Mouse (Mus musculus) intestine, embryonic 15.5 days (tissue): ENCODE data around the gene Sec24a. TPM values are rescaled to one million over a fixed set of nuclear protein-coding genes. Genes with fewer than 3 reads are reported as not detected.
A peak's percentile ranks its signal among the peaks of the same experiment; 100 is the strongest.
"Not testable (repeated sequence)": the region's sequence is repeated elsewhere in the genome, so short reads cannot be mapped to it uniquely, and the experiment has no call there.

Source experiments
- ATAC-seq: fragments of 200-750 bp; cut with Nextera tagmentation; 2 replicates; pipeline ENCODE4 v1.8.0; 2017; ENCODE audit warnings: moderate TSS enrichment, moderate library complexity
- H3K27ac ChIP-seq: fragments of 300-500 bp; sonication (generic); 2 replicates; pipeline ENCODE4 v1.5.1; 2015; ENCODE audit warnings: mild to moderate bottlenecking, inconsistent platforms
- H3K27me3 ChIP-seq: fragments of 300-500 bp; sonication (generic); replicated peaks from 2 replicates; pipeline ENCODE4 v1.6.1; 2015; ENCODE audit warnings: inconsistent platforms
- H3K36me3 ChIP-seq: fragments of 300-500 bp; sonication (generic); 2 replicates; pipeline ENCODE4 v1.6.1; 2015; ENCODE audit warnings: inconsistent platforms
- H3K4me1 ChIP-seq: fragments of 300-500 bp; sonication (generic); replicated peaks from 2 replicates; pipeline ENCODE4 v1.6.1; 2015; ENCODE audit warnings: inconsistent platforms
- H3K4me2 ChIP-seq: fragments of 300-500 bp; sonication (generic); replicated peaks from 2 replicates; pipeline ENCODE4 v1.6.1; 2015; ENCODE audit warnings: mild to moderate bottlenecking, inconsistent platforms
- H3K4me3 ChIP-seq: fragments of 300-500 bp; sonication (generic); replicated peaks from 2 replicates; pipeline ENCODE4 v1.5.1; 2015; ENCODE audit warnings: inconsistent platforms
- H3K9ac ChIP-seq: fragments of 300-500 bp; sonication (generic); 2 replicates; pipeline ENCODE4 v1.6.1; 2015; ENCODE audit warnings: inconsistent platforms
- H3K9me3 ChIP-seq: fragments of 300-500 bp; sonication (generic); 2 replicates; pipeline ENCODE4 v1.6.1; 2016; ENCODE audit warnings: inconsistent platforms
- WGBS: fragments of 180-500 bp; shearing (Covaris S2); methylation state at CpG from one replicate; pipeline ENCODE4 v1.1.7; 2015; 5-methylcytosine and 5-hydroxymethylcytosine counted together
- polyA plus RNA-seq: library from polyadenylated mRNA; unstranded; fragments of >200 nt; fragmentation: Nextera tagmentation; extraction: Ambion mirVana; gene quantifications from 2 replicates; pipeline ENCODE4 v1.2.1, GENCODE M21; 2015

The Sec24a gene
- polyA plus RNA-seq, 1 experiment from 2014 or later = 20.8 TPM

DNA sequence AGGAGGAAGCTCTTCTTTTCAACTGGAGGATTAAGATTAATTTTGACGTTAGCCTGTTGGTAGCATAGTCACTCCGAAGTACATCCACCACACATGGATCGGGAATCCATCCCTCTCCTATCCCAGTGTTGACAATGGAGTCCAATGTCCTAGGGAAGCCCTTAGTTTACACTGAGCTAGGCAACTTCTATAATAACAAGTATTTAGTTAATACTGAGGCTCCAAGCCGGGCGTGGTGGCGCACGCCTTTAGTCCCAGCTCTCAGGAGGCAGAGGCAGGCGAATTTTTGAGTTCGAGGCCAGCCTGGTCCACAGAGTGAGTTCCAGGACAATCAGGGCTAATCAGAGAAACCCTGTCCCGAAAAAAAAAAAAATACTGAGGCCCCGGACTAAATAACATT is 6.4 kb downstream of the Sec24a start:
- Histone ChIP-seq H3K9me3 (no peaks in the 10 kb centered on the region), H3K36me3 (no peaks in the 10 kb centered on the region), H3K27ac (peak overlapping the region; percentile 85), H3K4me1 (peaks cover 5% of the 10 kb centered on the region), H3K9ac (0 out of 2 replicates have a peak overlapping the region, but pooled peaks have one; percentile 97), H3K27me3 (no peaks in the 10 kb centered on the region), H3K4me3 (peak overlapping the region; percentile 100), H3K4me2 (peak overlapping the region; percentile 73)
- WGBS = 71% methylated on average over 11 of the region's 11 CpGs
- ATAC-seq = no peak

GRCm38 (mm10) chr11:51756352-51756771 is 7.1 kb downstream of the Sec24a start:
- Histone ChIP-seq H3K9me3 (no peaks in the 10 kb centered on the region), H3K27ac (peak overlapping the region; percentile 85), H3K27me3 (no peaks in the 10 kb centered on the region), H3K4me2 (peak overlapping the region; percentile 73), H3K4me3 (peak overlapping the region; percentile 100), H3K9ac (peak overlapping the region; percentile 97), H3K4me1 (peaks cover 5% of the 10 kb centered on the region), H3K36me3 (no peaks in the 10 kb centered on the region)
- peak; percentile 98 for ATAC-seq
- under 1% methylated on average over 41 of the region's 41 CpGs for WGBS

DNA sequence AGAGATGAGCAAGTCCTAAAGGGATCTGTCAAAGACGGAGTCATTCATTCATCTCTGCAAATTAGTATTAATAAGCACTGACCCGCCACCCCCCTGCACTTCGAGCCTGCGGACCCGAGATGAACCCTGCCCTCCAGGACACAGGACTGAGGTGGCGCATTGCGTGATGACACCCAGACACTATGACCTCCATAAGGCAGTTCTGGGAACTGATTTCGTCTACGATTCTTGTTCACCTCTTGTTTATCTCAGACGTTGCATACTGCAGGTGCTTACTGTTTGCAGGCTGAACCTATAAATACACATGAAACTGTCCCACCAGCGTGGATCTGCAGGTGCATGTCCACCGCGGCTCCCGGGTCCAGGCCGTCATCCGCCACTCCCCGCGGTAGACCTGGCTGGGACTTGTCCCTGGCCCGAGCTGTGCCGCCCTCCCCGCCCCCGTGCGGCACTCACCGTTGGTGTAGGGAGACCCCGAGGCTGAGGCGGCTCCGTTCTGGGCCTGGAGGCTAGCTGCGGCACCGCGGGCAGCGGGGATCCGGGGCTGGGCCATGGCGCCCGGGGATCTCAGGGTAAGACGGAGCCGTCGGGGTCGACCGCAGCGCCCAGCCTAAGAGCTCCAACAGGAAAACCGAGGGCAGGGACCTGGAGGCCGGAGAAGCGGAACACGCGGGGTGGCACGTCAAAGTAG is 7.7 kb downstream of the Sec24a start:
- H3K36me3 ChIP-seq = no peaks in the 10 kb centered on the region
- H3K9me3 ChIP-seq = no peaks in the 10 kb centered on the region
- no peaks in the 10 kb centered on the region for H3K27me3 ChIP-seq
- peak; percentile 78 for ATAC-seq
- peak overlapping the region; percentile 97 for H3K9ac ChIP-seq
- under 1% methylated on average over 46 of the region's 46 CpGs for WGBS
- peak overlapping the region; percentile 85 for H3K27ac ChIP-seq
- peaks cover 5% of the 10 kb centered on the region for H3K4me1 ChIP-seq
- peak overlapping the region; percentile 100 for H3K4me3 ChIP-seq
- H3K4me2 ChIP-seq = peak overlapping the region; percentile 73

- not testable (repeated sequence) for ATAC-seq, H3K9me3 ChIP-seq, H3K4me1 ChIP-seq, H3K4me2 ChIP-seq, H3K9ac ChIP-seq, H3K36me3 ChIP-seq, H3K27ac ChIP-seq, H3K27me3 ChIP-seq, H3K4me3 ChIP-seq
- 81% methylated on average over 6 of the region's 6 CpGs for WGBS
Measured at GRCm38 (mm10) chr11:51751623-51752225, 11.7 kb downstream of the Sec24a start.

DNA sequence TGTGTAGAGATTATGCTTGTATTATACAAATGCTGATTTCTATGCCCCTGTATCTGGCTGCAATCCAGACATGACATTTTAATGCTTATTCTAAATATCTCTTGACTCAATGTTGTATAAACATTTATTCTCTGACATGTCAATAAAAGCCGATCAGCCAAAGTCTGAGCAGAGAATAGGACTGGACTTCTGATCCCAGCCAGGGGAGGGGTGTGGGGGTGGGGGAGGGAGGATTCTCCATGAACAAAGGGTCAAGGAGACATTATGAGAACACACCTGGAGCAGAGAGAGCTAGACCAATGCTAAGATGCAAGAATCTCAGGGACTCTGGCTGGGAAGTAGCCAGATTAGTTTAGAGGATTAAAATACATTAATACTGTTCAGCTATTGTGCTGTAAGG is 17.3 kb downstream of the Sec24a start:
- 31% methylated on average over 1 of the region's 1 CpGs for WGBS
- no peaks in the 10 kb centered on the region for H3K9me3 ChIP-seq
- peaks cover 13% of the 10 kb centered on the region for H3K36me3 ChIP-seq
- no peaks in the 10 kb centered on the region for H3K27me3 ChIP-seq
- no peak; the same call in 1 of the 2 replicates for ATAC-seq
- no peak overlapping the region for H3K9ac ChIP-seq
- no peaks in the 10 kb centered on the region for H3K4me1 ChIP-seq
- H3K27ac ChIP-seq = no peak overlapping the region
- H3K4me3 ChIP-seq = no peak overlapping the region
- no peak overlapping the region for H3K4me2 ChIP-seq

DNA sequence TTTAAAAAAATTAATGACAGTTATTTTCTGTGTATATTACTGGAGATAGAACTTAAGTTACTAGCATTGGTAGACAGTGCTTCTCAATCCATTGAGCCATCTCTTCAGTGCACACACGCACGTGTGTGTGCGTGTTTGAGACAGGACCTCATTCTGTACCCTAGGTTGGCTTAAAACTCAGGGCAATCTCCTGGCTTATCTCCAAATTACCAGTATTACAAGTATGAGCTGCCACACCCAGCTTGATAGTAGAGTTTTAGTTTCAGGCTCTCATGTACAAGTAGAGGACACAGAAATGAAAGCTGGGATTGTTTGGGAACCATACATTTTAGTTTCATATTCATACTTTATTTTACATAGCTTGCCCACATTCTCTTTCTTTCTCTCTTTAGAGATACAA is 22.7 kb downstream of the Sec24a start:
- peaks cover 23% of the 10 kb centered on the region for H3K36me3 ChIP-seq
- 91% methylated on average over 3 of the region's 3 CpGs for WGBS
- no peaks in the 10 kb centered on the region for H3K4me1 ChIP-seq
- no peaks in the 10 kb centered on the region for H3K9me3 ChIP-seq
- ATAC-seq = no peak
- H3K4me2 ChIP-seq = no peak overlapping the region
- no peak overlapping the region for H3K4me3 ChIP-seq
- H3K9ac ChIP-seq = no peak overlapping the region
- no peaks in the 10 kb centered on the region for H3K27me3 ChIP-seq
- H3K27ac ChIP-seq = no peak overlapping the region

DNA sequence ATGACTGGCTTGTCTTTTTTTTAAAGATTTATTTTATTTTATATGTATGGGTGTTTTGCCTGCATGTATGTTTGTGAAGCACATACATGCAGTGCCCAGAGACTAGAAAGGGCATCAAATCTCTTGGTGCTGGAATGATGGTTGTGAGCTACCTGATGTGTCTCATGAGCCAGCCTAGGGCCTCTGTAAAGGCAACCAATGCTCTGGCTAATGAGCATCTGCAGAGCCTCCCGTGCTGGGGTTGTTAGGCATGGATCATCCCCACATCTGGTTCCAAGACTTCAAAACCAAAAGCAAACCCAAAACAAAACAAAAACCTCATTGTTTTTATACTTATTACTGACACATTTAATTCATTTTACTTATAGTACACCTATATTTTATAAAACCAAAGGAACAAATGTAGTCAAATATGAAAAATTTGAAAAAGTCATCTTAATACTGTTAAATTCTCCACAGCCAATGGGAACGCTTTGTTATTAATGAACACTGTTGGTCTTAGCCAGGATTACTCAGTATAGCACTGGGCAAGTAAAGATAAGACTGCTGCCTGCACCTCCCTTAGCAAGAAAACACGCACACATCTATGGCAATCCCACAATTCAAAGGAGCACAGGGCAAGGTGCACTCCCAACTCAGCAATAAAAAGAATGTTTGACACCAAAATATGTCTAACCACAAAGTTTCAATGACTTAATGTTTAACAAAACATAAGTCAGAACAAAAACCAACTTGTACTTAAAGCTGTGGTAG is 24.6 kb downstream of the Sec24a start:
- H3K27ac ChIP-seq = no peak overlapping the region
- 72% methylated on average over 3 of the region's 3 CpGs for WGBS
- no peaks in the 10 kb centered on the region for H3K9me3 ChIP-seq
- H3K9ac ChIP-seq = no peak overlapping the region
- peaks cover 22% of the 10 kb centered on the region for H3K36me3 ChIP-seq
- H3K27me3 ChIP-seq = no peaks in the 10 kb centered on the region
- H3K4me1 ChIP-seq = no peaks in the 10 kb centered on the region
- ATAC-seq = peak; percentile 93
- no peak overlapping the region for H3K4me2 ChIP-seq
- H3K4me3 ChIP-seq = no peak overlapping the region

GRCm38 (mm10) chr11:51734218-51734617 is 29.2 kb downstream of the Sec24a start:
- not testable (repeated sequence) for H3K4me2 ChIP-seq, H3K9ac ChIP-seq, H3K4me3 ChIP-seq, ATAC-seq, H3K27me3 ChIP-seq, H3K9me3 ChIP-seq, H3K27ac ChIP-seq, H3K4me1 ChIP-seq
- WGBS = 96% methylated on average over 13 of the region's 13 CpGs
- peaks cover 21% of the 10 kb centered on the region for H3K36me3 ChIP-seq

DNA sequence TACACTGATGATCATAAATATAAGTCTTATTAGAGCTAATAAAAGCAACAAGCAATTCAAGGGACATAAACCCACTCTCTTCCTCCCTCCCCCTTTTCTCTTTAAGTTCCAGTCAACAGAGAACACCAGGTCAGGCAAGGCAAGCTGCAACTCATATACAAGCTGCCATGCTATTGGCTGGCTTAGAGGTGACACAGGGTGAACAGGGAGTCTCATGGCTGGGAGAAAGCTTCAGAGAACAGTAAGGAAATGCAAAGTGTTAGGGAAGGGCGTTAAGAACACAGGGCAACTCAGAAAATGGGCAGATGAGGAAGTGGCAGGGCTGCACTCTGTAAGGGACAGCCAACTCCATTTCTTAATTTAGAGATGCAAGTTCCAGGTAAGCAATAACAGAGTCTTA is 30.6 kb downstream of the Sec24a start:
- Histone ChIP-seq H3K4me1 (no peaks in the 10 kb centered on the region), H3K27me3 (no peaks in the 10 kb centered on the region), H3K27ac (no peak overlapping the region), H3K36me3 (peaks cover 21% of the 10 kb centered on the region), H3K9me3 (no peaks in the 10 kb centered on the region), H3K4me2 (no peak overlapping the region), H3K4me3 (no peak overlapping the region), H3K9ac (no peak overlapping the region)
- WGBS = 67% methylated on average over 1 of the region's 1 CpGs
- ATAC-seq = no peak

DNA sequence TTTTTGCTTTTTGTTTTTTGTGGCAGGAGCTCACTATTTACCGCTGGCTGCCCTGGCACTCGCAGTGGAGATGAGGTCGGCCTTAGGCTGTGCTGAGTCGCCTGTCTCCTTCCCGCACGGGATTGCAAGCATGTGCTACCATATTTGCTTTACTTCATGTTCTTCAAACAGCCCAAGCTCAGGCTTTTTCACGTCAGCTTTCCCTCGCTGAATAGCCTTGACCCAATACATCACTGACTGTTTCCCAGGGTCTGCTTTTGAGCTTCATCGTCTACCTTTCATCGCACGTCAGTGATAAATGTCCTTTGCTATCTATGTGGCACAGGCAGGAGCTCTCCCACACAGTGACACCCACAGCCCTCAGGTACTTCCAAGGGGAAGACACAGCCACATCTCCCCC is 42.4 kb downstream of the Sec24a start:
- Histone ChIP-seq H3K4me3 (no peak overlapping the region), H3K27ac (no peak overlapping the region), H3K4me1 (no peaks in the 10 kb centered on the region), H3K27me3 (no peaks in the 10 kb centered on the region), H3K36me3 (peaks cover 47% of the 10 kb centered on the region), H3K4me2 (no peak overlapping the region), H3K9ac (no peak overlapping the region), H3K9me3 (no peaks in the 10 kb centered on the region)
- WGBS = 90% methylated on average over 11 of the region's 11 CpGs
- no peak for ATAC-seq

DNA sequence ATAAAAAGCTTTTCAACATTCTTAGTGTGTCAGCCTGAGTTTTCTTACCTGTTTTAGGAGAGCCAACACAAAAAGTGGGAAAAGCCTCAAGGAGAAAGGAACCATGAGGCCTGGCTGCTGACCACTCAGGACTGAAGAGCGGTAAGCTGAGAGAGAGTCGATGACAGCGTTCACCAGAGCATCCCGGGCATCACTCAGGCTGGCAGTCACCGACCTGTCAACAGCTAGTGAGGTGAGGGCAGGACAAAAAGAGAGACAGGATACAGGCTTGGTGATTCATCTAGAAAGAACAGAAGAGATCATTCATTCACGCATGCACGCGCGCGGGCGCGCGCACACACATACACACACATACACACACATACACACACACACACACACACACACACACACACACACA is 56.4 kb downstream of the Sec24a start:
- no peak overlapping the region for H3K9ac ChIP-seq
- no peak overlapping the region for H3K4me2 ChIP-seq
- no peak overlapping the region for H3K4me3 ChIP-seq
- no peaks in the 10 kb centered on the region for H3K4me1 ChIP-seq
- H3K36me3 ChIP-seq = peaks cover 47% of the 10 kb centered on the region
- no peaks in the 10 kb centered on the region for H3K27me3 ChIP-seq
- no peak for ATAC-seq
- WGBS = 96% methylated on average over 12 of the region's 13 CpGs
- no peak overlapping the region for H3K27ac ChIP-seq
- H3K9me3 ChIP-seq = no peaks in the 10 kb centered on the region

DNA sequence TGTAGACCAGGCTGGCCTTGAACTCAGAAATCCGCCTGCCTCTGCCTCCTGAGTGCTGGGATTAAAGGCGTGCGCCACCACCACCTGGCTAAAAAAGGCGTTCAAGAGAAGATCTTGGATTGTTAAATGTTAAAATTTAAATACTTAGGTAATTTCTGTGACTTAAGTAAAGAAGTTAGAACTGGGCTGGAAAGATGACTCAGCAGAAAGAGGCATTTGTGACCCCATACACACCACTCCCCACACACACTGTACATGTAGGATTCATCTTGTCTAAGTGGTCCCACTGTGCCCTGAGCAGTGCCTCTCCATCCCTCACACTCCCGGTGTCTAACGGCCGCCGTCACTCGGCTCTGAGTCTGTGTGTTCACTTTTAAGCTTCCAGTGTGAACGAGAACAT is 57.0 kb downstream of the Sec24a start:
- Histone ChIP-seq H3K36me3 (peaks cover 48% of the 10 kb centered on the region), H3K4me3 (no peak overlapping the region), H3K4me1 (no peaks in the 10 kb centered on the region), H3K9ac (no peak overlapping the region), H3K27ac (no peak overlapping the region), H3K9me3 (no peaks in the 10 kb centered on the region), H3K4me2 (no peak overlapping the region), H3K27me3 (no peaks in the 10 kb centered on the region)
- no peak for ATAC-seq
- WGBS = 98% methylated on average over 10 of the region's 10 CpGs
